In the genomic region with DNA sequence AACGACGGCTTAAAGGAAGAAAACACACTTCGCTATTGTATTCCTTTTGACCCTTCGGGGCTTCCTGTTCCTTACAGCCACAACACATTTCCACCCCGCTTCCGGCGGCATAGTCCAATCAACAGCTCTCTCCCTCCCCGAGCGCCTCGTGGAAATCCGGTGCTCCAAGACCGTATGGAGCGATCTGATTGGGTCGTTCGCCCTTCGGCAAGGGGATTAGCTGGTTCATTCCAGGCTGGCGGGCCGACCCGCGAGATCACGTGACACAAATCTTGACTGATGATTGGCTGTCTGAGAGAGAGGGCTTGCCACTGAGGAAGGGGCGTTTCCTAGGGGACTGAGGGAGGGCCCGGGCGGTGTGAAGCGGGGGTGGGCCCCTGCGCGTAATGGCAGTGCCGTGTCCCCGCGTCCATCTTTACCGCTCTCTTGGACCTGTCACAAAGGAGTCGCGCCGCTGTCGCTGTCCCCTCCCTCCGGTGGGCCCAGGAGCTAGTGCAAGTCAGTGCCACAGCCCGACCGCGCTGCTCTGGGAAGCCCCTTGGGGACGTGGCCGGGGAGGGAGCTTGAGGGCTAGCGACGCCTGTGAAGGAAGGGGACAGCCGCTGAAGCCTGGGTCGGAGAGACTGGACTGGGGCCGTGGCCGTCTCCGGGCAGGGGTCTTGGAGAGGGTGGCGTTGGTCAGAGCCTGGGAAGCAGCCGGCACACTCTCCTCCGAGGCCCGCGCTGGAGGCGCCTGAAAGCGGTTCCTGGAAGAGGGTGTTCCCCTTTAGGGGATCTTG, we compare ENCODE assay signal across 8 mouse cellular contexts. TPM values are rescaled to one million over a fixed set of nuclear protein-coding genes. Genes with fewer than 3 reads are reported as not detected.
DNase-seq lines count a peak whose midpoint lies in the region; ATAC-seq and TF ChIP-seq lines count a peak whose summit lies in the region.

A gene (plus strand): TSS at position 331 of the 779 bp plus-strand sequence.
A gene (minus strand): TSS at position 391 of the 779 bp plus-strand sequence.

- peak; percentile 99 for DNase-seq in gastrocnemius, adult 8-10 months (ENCODE audit: low spot score in 2 of 2)
- peak; percentile 99 for DNase-seq in hindlimb bud, embryonic 11.5 days (ENCODE audit: extremely low spot score, low read depth, low spot score)
- DNase-seq in left cerebral cortex, adult 8-10 months (ENCODE audit: low spot score in 2 of 2) = peak; percentile 98 to 100
- DNase-seq in right cerebral cortex, postnatal 10 days (ENCODE audit: low spot score in 2 of 2) = peak; percentile 100
- peak; percentile 97 for DNase-seq in urinary bladder, postnatal 25 days (ENCODE audit: low spot score)

- no peaks in the 10 kb centered on the region for H3K27me3 ChIP-seq in megakaryocyte, embryonic 14.5 days (replicated peaks)

- peak; percentile 96 for ATAC-seq in activated CD4-positive, CD25-positive, alpha-beta regulatory T cell, adult 4 months

- H3K9me3 ChIP-seq in megakaryocyte, embryonic 14.5 days = no peaks in the 10 kb centered on the region

- H3K36me3 ChIP-seq in megakaryocyte, embryonic 14.5 days (replicated peaks; ENCODE audit: low read length) = peaks cover 11% of the 10 kb centered on the region

- H3K4me1 ChIP-seq in cortical plate, adult 2 months (ENCODE audit: control insufficient read depth, insufficient read depth, low read length) = no peaks in the 10 kb centered on the region
- H3K4me1 ChIP-seq in megakaryocyte, embryonic 14.5 days = peaks cover 44% of the 10 kb centered on the region

- H3K4me3 ChIP-seq in cortical plate, adult 2 months (ENCODE audit: insufficient read depth, low read length) = peak within 1 kb of the TSS; percentile 77
- peak within 1 kb of the TSS; percentile 100 for H3K4me3 ChIP-seq in megakaryocyte, embryonic 14.5 days (replicated peaks)

- no peak for TF ChIP-seq CTCF in cortical plate, adult 2 months (IDR thresholded peaks at IDR 0.05; ENCODE audit: extremely low read depth, insufficient read depth, low read length)

- peak within 1 kb of the TSS; percentile 76 for H3K27ac ChIP-seq in cortical plate, adult 2 months (ENCODE audit: insufficient read depth, low read length)

- TF ChIP-seq POLR2A in cortical plate, adult 2 months (IDR thresholded peaks at IDR 0.05; ENCODE audit: extremely low read depth, insufficient read depth, low read length) = peak; percentile 77

RNA-seq across cellular contexts. Expression of the first gene that starts in this region (rescaled TPM):
- polyA plus RNA-seq in activated CD4-positive, CD25-positive, alpha-beta regulatory T cell, adult 4 months (2017; shearing (Covaris generic)) = 10 to 100 TPM; 26.4 to 26.8 TPM
- polyA plus RNA-seq in cortical plate, adult 2 months (2012; rRNA removed) = 18.0 and 19.8 TPM in 2 replicates
- total RNA-seq in gastrocnemius, adult 8-10 months (2022) = 1 to 10 TPM; 7.3 to 8.9 (median 8.2) TPM
- 10 to 100 TPM; 26.5 to 29.5 (median 28.4) TPM for total RNA-seq in left cerebral cortex, adult 8-10 months (2022)
- polyA plus RNA-seq in megakaryocyte, embryonic 14.5 days (2012; ENCODE audit: insufficient read depth, low replicate concordance) = 0.56 and 3.4 TPM in 2 replicates

RNA-seq across cellular contexts. Expression of the second gene that starts in this region (rescaled TPM):
- 10 to 100 TPM; 49.0 to 65.0 TPM for polyA plus RNA-seq in activated CD4-positive, CD25-positive, alpha-beta regulatory T cell, adult 4 months (2017; shearing (Covaris generic))
- polyA plus RNA-seq in cortical plate, adult 2 months (2012; rRNA removed) = 50.2 and 51.1 TPM in 2 replicates
- total RNA-seq in gastrocnemius, adult 8-10 months (2022) = 10 to 100 TPM; 16.9 to 23.1 (median 18.4) TPM
- total RNA-seq in left cerebral cortex, adult 8-10 months (2022) = 10 to 100 TPM; 31.5 to 40.6 (median 38.9) TPM
- 11.1 and 44.5 TPM in 2 replicates for polyA plus RNA-seq in megakaryocyte, embryonic 14.5 days (2012; ENCODE audit: insufficient read depth, low replicate concordance)

Comparison
In these comparisons a context has a peak if more than half of its experiments do, and no peak if none do; other contexts are left out.
1. Peak in every context shown above with its lines: DNase-seq, ATAC-seq, H3K4me3 ChIP-seq and H3K27ac ChIP-seq.